Mouse (Mus musculus) forebrain, embryonic 15.5 days (tissue): ENCODE data around the gene Nr1d1. TPM values are rescaled to one million over a fixed set of nuclear protein-coding genes. Genes with fewer than 3 reads are reported as not detected.

ENCODE experiments used
- polyA plus RNA-seq: library from polyadenylated mRNA; unstranded; fragments of >200 nt; fragmentation: Nextera tagmentation; extraction: Ambion mirVana; gene quantifications from 2 replicates; pipeline ENCODE4 v1.2.1, GENCODE M21; 2015

Gene Nr1d1
- polyA plus RNA-seq, 1 experiment from 2014 or later: 3.6 TPM

Other genes with a start within 250 kb of the Nr1d1 start
- gene Ikzf3, start 229.3 kb downstream of the Nr1d1 start, polyA plus RNA-seq: 0.10 TPM in 1 of 2 replicates, not detected in the other
- 0.10 TPM in 1 of 2 replicates, not detected in the other for gene Zpbp2, start 224.2 kb downstream of the Nr1d1 start, polyA plus RNA-seq
- 106 and 115 TPM in 2 replicates for gene Ormdl3, start 188.0 kb downstream of the Nr1d1 start, polyA plus RNA-seq
- not detected in 2 replicates for gene Lrrc3c, start 177.0 kb downstream of the Nr1d1 start, polyA plus RNA-seq
- gene Gm12355, start 149.7 kb downstream of the Nr1d1 start, polyA plus RNA-seq: 0.52 and 0.83 TPM in 2 replicates
- gene Gsdma3, start 149.0 kb downstream of the Nr1d1 start, polyA plus RNA-seq: not detected in 2 replicates
- not detected in 2 replicates for gene Gsdma2, start 128.6 kb downstream of the Nr1d1 start, polyA plus RNA-seq
- not detected in 2 replicates for gene Gsdma, start 111.0 kb downstream of the Nr1d1 start, polyA plus RNA-seq
- gene Psmd3, start 92.8 kb downstream of the Nr1d1 start, polyA plus RNA-seq: 209 and 213 TPM in 2 replicates
- gene Csf3, start 74.1 kb downstream of the Nr1d1 start, polyA plus RNA-seq: not detected in 2 replicates
- 85.1 and 93.6 TPM in 2 replicates for gene Med24, start 45.9 kb downstream of the Nr1d1 start, polyA plus RNA-seq
- 164 and 166 TPM in 2 replicates for gene Thra, start 34.7 kb downstream of the Nr1d1 start, polyA plus RNA-seq
- 30.2 and 31.7 TPM in 2 replicates for gene Msl1, start 20.2 kb upstream of the Nr1d1 start, polyA plus RNA-seq
- gene Casc3, start 29.6 kb upstream of the Nr1d1 start, polyA plus RNA-seq: 53.5 and 53.9 TPM in 2 replicates
- gene Rapgefl1, start 61.5 kb upstream of the Nr1d1 start, polyA plus RNA-seq: 4.2 and 5.8 TPM in 2 replicates
- gene Wipf2, start 88.3 kb upstream of the Nr1d1 start, polyA plus RNA-seq: 4.4 and 5.1 TPM in 2 replicates
- 11.2 and 12.1 TPM in 2 replicates for gene Cdc6, start 132.5 kb upstream of the Nr1d1 start, polyA plus RNA-seq
- gene Rara, start 152.5 kb upstream of the Nr1d1 start, polyA plus RNA-seq: 9.2 and 9.9 TPM in 2 replicates
- 0.62 and 0.84 TPM in 2 replicates for gene Gjd3, start 207.7 kb upstream of the Nr1d1 start, polyA plus RNA-seq
- 126 and 141 TPM in 2 replicates for gene Top2a, start 248.9 kb upstream of the Nr1d1 start, polyA plus RNA-seq